Mouse (Mus musculus) limb, embryonic 10.5 days (tissue): ENCODE data around the gene Myh7b. TPM values are rescaled to one million over a fixed set of nuclear protein-coding genes. Genes with fewer than 3 reads are reported as not detected.
A peak's percentile ranks its signal among the peaks of the same experiment; 100 is the strongest.
"Not testable (repeated sequence)": the region's sequence is repeated elsewhere in the genome, so short reads cannot be mapped to it uniquely, and the experiment has no call there.

Experiments
- DNase-seq: peaks from one replicate; pipeline ENCODE4 v3.0.0-alpha.2; 2017; ENCODE audit warnings: low spot score
- H3K27ac ChIP-seq: fragments of 300-500 bp; sonication (generic); 2 replicates; pipeline ENCODE4 v1.5.1; 2016; ENCODE audit warnings: mild to moderate bottlenecking
- H3K27me3 ChIP-seq: fragments of 300-500 bp; sonication (generic); 2 replicates; pipeline ENCODE4 v1.6.1; 2016; ENCODE audit warnings: low read depth, mild to moderate bottlenecking; ENCODE audit not compliant: poor library complexity, severe bottlenecking
- H3K36me3 ChIP-seq: fragments of 300-500 bp; sonication (generic); 2 replicates; pipeline ENCODE4 v1.6.1; 2016; ENCODE audit warnings: mild to moderate bottlenecking, moderate library complexity
- H3K4me1 ChIP-seq: fragments of 300-500 bp; sonication (generic); 2 replicates; pipeline ENCODE4 v1.6.1; 2016
- H3K4me3 ChIP-seq: fragments of 300-500 bp; sonication (generic); 2 replicates; pipeline ENCODE4 v1.5.1; 2016; ENCODE audit warnings: mild to moderate bottlenecking, moderate library complexity
- H3K9me3 ChIP-seq: fragments of 300-500 bp; sonication (generic); replicated peaks from 2 replicates; pipeline ENCODE4 v1.6.1; 2016; ENCODE audit warnings: mild to moderate bottlenecking
- whole genome bisulfite sequencing: fragments of 180-500 bp; shearing (Covaris S2); methylation state at CpG from one replicate; pipeline ENCODE4 v1.1.7; 2016; 5-methylcytosine and 5-hydroxymethylcytosine counted together
- polyA plus RNA-seq: library from polyadenylated mRNA; unstranded; fragments of >200 nt; fragmentation: Nextera tagmentation; extraction: Ambion mirVana; gene quantifications from 2 replicates; pipeline ENCODE4 v1.2.1, GENCODE M21; 2016

Gene Myh7b
- polyA plus RNA-seq, 1 experiment from 2014 or later, result 0.36 TPM

DNA sequence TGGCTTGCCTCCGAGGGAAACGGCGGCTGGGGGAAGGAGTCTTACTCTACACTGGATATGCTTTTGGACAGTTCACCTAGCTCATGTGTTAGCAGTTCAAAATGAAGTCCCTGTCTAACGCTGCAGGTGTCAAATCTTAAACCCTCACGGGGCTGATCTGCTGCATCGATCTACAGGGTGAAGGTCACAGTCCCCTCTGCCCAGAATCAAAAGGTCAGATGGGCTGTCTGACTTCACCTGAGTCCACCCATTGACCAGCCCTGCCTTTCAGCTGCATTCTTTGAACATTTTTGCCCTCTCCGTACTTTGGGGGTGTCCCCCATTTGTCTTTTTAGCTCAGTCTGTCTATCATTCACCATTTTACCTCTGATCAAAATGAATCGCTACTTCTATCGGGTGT, 25.9 kb upstream of the Myh7b start:
- Histone ChIP-seq H3K4me3 (no peak overlapping the region), H3K9me3 (no peaks in the 10 kb centered on the region), H3K36me3 (no peaks in the 10 kb centered on the region), H3K27me3 (no peaks in the 10 kb centered on the region), H3K27ac (no peak overlapping the region), H3K4me1 (peaks cover 4% of the 10 kb centered on the region; the same call in 1 of the 2 replicates)
- DNase-seq, result no peak
- 86% methylated on average over 9 of the region's 9 CpGs for WGBS

DNA sequence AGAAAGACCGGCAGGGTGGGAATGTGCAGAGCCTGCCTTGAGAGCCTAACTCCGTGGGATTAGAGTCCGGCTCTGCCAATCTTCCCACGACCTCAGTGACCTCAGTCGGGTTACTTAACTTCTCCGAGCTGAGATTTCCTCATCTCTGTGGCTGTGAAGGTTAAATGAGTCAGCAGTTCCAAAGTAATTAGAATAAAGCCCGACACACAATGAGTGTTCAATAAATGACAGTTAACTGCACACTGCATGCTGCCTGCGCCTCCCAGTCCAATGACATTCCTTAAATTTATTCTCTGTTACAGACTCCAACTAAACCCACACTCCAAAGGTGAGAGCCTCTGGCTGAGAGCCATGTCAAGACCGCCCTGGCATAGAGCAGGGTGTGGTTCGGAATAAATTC, 25.5 kb upstream of the Myh7b start:
- H3K9me3 ChIP-seq, result no peaks in the 10 kb centered on the region
- no peaks in the 10 kb centered on the region for H3K36me3 ChIP-seq
- no peak overlapping the region for H3K4me3 ChIP-seq
- peaks cover 4% of the 10 kb centered on the region; the same call in 1 of the 2 replicates for H3K4me1 ChIP-seq
- no peak for DNase-seq
- WGBS, result 75% methylated on average over 10 of the region's 10 CpGs
- H3K27me3 ChIP-seq, result no peaks in the 10 kb centered on the region
- H3K27ac ChIP-seq, result no peak overlapping the region

DNA sequence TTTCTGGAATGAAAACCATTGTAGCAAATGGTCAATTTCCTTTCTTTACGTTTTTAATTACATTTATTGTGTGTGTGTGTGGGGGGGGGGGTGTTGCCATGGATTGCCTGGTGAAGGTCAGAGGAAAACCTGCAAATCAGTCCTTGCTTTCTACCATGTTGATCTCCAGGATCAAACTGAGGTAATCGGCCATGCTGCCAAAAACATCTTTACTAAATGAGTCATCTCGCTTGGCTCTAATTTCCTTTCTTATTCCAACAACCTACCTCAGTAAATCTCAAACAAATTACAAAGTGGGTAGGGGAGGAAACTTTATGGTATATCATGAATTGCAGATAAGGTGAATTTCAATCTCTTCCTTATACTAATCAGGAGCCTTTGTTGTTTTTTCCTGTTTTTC, 22.9 kb upstream of the Myh7b start:
- H3K4me1 ChIP-seq, result peaks cover 14% of the 10 kb centered on the region
- no peak overlapping the region for H3K27ac ChIP-seq
- DNase-seq, result no peak
- no peaks in the 10 kb centered on the region for H3K27me3 ChIP-seq
- 86% methylated on average over 3 of the region's 3 CpGs for WGBS
- H3K36me3 ChIP-seq, result no peaks in the 10 kb centered on the region
- no peak overlapping the region for H3K4me3 ChIP-seq
- no peaks in the 10 kb centered on the region for H3K9me3 ChIP-seq

DNA sequence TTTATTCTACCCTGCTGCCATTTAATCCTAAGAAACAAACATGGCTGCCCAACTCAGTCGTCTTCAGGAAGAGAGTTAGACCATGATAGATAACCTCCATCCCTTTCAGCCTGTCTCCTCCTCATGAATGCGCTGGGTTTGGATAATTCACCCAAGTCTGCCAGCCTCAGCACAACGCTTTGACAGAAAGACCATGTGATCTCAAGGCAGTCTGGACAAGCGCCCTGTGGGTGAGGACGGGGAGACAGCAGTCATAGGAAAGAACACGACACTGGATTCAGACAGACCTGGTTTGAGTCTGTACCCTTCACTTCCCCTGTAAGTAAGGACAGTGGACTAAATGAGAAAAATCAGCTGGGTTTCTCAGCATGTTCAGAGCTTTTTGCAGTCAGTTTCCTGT, 21.5 kb upstream of the Myh7b start:
- Histone ChIP-seq H3K9me3 (no peaks in the 10 kb centered on the region), H3K36me3 (no peaks in the 10 kb centered on the region), H3K4me1 (peaks cover 14% of the 10 kb centered on the region), H3K27ac (no peak overlapping the region), H3K4me3 (no peak overlapping the region), H3K27me3 (no peaks in the 10 kb centered on the region)
- WGBS, result 78% methylated on average over 6 of the region's 6 CpGs
- no peak for DNase-seq

DNA sequence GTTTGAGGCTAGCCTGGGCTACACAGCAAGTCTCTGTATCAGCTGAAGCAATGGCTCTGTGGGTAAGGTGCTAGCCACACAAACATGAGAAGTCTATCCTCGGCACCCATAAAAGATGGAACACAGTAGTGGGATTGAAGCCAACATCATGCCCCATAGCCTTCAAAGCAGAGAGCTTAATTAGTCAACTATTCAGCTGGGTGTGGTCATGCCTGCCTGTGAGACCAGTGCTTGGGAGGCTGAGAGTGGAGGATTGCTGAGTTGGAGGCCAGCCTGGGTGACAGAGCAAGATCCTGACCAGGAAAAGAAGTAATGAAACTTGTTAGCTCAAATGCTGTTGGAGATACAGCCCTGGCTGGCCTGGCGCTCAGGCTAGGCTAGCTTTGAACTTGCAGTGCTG, 20.1 kb upstream of the Myh7b start:
- DNase-seq, result no peak
- Histone ChIP-seq H3K36me3 (no peaks in the 10 kb centered on the region), H3K4me3 (no peak overlapping the region), H3K9me3 (no peaks in the 10 kb centered on the region), H3K4me1 (peaks cover 14% of the 10 kb centered on the region), H3K27ac (no peak overlapping the region), H3K27me3 (no peaks in the 10 kb centered on the region)
- WGBS, result 88% methylated on average over 2 of the region's 2 CpGs

DNA sequence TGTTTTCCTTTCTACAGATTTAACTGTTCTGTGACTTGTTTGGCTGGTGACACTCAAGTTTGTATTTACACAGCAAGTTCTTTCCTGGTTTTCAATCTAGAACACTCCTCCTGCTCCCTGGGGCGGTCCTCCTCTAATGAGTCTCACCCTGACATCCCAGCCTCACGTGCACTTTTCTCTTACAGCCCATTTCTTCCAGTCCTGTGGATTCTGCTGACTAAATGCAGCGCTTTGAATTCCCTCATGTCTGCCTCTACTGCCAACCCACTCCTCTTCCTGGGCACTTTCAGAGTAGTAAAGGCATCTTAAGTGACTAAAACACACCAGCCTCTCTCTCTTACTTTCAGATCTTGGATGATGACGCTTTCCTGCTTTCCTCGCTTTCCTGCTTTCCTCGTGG, 19.3 kb upstream of the Myh7b start:
- WGBS, result 10% methylated on average over 6 of the region's 6 CpGs
- no peaks in the 10 kb centered on the region for H3K27me3 ChIP-seq
- no peaks in the 10 kb centered on the region for H3K36me3 ChIP-seq
- H3K27ac ChIP-seq, result peak overlapping the region; percentile 91
- H3K4me3 ChIP-seq, result peak overlapping the region; percentile 71
- peaks cover 14% of the 10 kb centered on the region for H3K4me1 ChIP-seq
- H3K9me3 ChIP-seq, result no peaks in the 10 kb centered on the region
- DNase-seq, result peak; percentile 31

DNA sequence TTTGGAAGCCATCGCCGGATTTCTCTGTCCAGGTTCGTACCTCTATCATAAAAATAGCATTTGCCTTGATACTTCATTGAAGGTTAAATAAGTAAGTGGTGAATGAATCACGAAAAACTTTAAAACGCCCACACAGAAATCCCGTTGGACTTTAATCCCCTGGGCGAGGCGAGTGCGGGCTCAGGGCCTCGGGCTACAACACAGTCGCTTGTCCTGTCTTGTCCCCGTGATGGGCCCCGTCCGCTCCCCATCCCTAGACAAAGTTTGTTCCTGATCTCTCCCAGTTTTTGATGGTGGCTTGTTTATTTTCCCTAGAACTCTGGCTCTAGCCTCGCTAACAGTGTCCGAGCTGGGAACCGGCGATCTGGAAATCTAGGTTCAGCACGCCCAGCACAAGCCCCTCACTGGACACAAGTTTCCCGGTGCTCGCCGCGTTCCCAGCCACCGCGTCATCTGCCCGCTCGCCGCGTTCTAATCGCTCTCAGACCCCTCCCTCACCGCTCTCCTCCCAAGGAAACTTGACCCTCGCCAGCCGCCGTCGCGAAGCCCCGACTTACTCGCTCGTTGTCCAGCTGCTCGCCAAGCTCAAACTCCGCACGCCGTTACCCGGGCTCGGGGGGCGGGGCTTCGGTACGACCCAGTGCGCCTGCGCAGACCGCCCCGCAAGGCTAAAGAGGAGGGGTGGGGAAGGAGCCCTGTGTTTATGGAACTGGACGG, 18.7 kb upstream of the Myh7b start, which contains the start of gene Gss:
TSS of gene Gss (minus strand) at position 674 of the 717 bp plus-strand sequence.
- under 1% methylated on average over 53 of the region's 53 CpGs for WGBS
- DNase-seq, result peak; percentile 100
- Histone ChIP-seq H3K9me3 (no peaks in the 10 kb centered on the region), H3K36me3 (no peaks in the 10 kb centered on the region), H3K27ac (peak within 1 kb of the TSS; percentile 91), H3K4me3 (peak within 1 kb of the TSS; percentile 71), H3K27me3 (no peaks in the 10 kb centered on the region), H3K4me1 (peaks cover 14% of the 10 kb centered on the region)

DNA sequence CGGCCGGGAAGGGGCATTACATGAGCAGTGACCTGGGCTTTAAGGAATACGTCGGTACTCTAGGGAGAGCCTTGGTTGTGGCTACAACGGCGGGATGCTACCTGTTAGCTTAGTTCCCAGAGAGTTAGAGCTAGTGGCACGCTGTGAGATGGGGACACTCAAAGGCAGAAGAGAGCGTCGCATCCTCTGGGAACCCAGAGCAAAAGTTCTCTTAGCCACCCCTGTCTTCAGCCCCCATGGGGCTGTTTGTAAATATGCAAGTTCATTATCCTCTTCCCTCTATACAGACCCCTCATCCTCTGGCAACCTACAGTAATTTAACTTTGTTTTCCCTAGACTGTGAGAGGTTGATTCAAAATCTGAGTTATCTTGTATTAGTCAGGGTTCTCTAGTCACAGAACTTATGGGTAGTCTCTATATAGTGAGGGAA, 18.1 kb upstream of the Myh7b start:
- 1% methylated on average over 9 of the region's 9 CpGs for WGBS
- H3K9me3 ChIP-seq, result no peaks in the 10 kb centered on the region
- peak overlapping the region; percentile 91 for H3K27ac ChIP-seq
- H3K27me3 ChIP-seq, result no peaks in the 10 kb centered on the region
- no peak for DNase-seq
- peak overlapping the region; percentile 71 for H3K4me3 ChIP-seq
- H3K4me1 ChIP-seq, result peaks cover 14% of the 10 kb centered on the region
- no peaks in the 10 kb centered on the region for H3K36me3 ChIP-seq

DNA sequence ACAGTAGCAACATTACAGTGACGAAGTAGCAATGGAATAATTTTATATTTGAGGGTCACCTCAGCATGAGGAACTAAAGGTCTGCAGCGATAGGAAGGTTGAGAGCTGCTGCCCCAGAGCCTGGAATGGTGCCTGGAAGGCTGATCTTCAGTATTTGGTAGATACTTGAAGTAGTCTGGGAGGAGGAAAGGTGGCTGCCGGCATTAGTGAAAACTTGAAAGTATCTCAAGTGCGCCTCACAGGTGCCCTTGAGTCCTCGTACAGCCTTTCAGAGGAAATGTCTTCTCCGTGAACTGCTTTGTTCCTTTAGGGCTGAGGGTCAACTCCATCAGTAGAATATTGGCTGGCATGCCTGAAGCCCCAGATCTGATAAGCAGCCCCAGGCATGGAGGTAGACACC, 15.5 kb upstream of the Myh7b start:
- Histone ChIP-seq H3K9me3 (no peaks in the 10 kb centered on the region), H3K4me1 (peaks cover 14% of the 10 kb centered on the region), H3K4me3 (no peak overlapping the region), H3K36me3 (no peaks in the 10 kb centered on the region), H3K27me3 (no peaks in the 10 kb centered on the region), H3K27ac (no peak overlapping the region)
- DNase-seq, result no peak
- 85% methylated on average over 6 of the region's 6 CpGs for WGBS

DNA sequence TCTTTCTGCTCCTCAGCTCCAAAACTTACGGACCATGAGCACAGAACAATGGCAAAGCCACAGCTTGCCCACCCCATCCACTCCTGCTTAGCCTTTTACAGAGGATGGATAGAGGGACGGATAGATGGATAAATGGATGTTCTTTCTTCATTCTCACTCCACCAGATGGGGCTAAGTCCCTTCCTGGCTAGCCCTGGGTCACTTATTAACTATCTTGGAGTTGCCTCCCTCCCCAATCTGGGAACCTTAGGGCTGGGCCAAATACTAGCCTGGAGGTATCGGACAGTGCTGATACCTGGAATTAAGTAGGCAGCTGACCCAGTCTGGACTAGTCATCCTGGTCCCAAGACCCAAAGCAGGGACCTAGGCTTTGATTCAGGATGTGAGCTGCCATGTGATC, 7.3 kb upstream of the Myh7b start:
- Histone ChIP-seq H3K36me3 (no peaks in the 10 kb centered on the region), H3K9me3 (no peaks in the 10 kb centered on the region), H3K4me3 (no peak overlapping the region), H3K4me1 (peaks cover 11% of the 10 kb centered on the region), H3K27ac (no peak overlapping the region), H3K27me3 (no peaks in the 10 kb centered on the region)
- no peak for DNase-seq
- WGBS, result 67% methylated on average over 3 of the region's 3 CpGs

DNA sequence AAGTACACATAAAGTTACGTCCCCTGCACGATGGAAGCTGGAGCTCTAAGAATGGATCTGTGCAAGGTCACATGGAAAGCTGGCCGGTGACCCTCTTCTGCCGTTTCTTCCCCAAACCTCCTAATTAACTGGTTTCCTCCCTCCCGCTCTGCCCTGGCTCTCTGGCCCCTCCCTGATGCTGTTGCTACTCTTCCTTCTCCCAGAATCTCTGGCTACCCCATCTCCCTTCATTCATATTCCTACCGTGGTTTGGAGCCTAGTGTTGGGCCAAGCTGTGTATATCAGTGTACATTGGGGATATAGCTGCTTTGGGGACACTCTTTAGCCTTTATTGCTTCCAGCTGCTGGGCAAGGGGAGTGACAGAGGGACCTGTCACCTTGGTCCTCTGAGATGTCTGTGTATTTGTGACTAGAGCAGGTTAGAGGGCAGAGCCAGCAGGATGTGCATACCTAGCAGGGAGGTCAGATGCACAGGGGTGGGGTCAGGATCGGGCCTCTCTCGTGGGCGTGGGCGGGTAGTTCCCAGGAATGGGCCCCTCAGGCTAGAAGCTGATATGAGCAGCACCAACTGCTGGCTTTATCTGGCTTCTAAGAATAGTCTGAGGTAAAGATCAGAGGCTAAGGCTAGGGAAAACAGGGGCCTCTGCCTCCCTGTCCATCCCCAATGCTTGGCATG, 6.3 kb upstream of the Myh7b start:
- Histone ChIP-seq H3K9me3 (no peaks in the 10 kb centered on the region), H3K27ac (no peak overlapping the region), H3K27me3 (no peaks in the 10 kb centered on the region), H3K4me1 (peaks cover 11% of the 10 kb centered on the region), H3K36me3 (no peaks in the 10 kb centered on the region), H3K4me3 (no peak overlapping the region)
- no peak for DNase-seq
- 44% methylated on average over 10 of the region's 10 CpGs for WGBS

DNA sequence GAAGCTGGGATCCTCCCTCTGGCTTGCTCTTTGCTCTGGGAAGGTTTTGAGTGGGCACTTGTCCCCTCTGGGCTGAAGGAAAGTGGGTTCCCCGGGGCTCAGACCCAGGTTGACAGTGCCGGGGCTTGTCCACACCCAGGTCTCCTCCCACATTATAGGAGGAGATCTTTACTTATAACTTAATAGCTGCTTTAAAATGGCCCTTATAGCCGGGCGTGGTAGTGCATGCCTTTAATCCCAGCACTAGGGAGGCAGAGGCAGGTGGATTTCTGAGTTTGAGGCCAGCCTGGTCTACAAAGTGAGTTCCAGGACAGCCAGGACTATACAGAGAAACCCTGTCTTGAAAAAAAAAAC, 5.8 kb upstream of the Myh7b start:
- not testable (repeated sequence) for DNase-seq, H3K27me3 ChIP-seq, H3K27ac ChIP-seq, H3K9me3 ChIP-seq, H3K36me3 ChIP-seq, H3K4me3 ChIP-seq
- WGBS, result 82% methylated on average over 4 of the region's 4 CpGs
- peaks cover 11% of the 10 kb centered on the region for H3K4me1 ChIP-seq

DNA sequence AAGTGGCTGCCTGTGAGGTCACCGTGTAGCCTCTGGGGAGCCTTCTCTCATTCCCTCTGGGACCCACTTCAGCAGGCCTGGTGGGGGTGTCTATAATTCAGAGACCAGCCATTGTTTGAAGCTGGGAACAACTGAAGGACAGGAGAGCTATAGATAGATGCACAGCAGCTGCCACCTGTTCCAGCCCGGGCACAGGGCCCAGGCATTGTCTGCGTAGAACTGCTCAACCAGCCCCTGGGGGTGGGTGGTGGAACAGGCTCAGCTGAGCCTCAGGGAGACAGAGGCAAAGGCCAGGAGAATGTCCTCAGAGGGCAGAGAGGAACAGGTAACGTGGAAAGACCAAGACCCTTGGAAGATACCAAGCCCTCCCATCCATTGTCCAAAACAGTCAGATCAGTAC, 4.7 kb upstream of the Myh7b start:
- Histone ChIP-seq H3K4me1 (peaks cover 11% of the 10 kb centered on the region), H3K27me3 (no peaks in the 10 kb centered on the region), H3K4me3 (no peak overlapping the region), H3K27ac (0 out of 2 replicates have a peak overlapping the region, but pooled peaks have one; percentile 11), H3K36me3 (no peaks in the 10 kb centered on the region), H3K9me3 (no peaks in the 10 kb centered on the region)
- WGBS, result 87% methylated on average over 4 of the region's 4 CpGs
- no peak for DNase-seq
